Comparison of ENCODE assay signal across 9 mouse cellular contexts in the genomic region with DNA sequence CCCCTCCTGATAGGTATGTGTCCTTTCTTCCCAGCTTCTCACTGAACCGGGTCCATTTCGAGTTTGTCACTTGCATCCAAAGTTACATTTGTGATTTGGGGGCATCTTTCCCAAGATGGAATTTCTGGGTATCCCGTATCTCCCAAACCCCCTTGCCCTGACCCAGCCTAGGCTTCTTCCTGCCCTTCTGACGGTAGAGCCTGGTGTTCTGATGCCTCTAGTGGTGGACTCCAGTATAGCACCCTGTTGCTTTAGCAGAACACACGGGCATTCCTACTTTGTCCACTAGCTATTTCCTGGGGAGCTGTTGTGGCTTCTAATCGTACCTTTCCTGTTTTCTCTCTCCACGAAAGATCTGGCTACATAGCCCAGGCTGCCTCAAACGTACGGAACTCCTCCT. TPM values are rescaled to one million over a fixed set of nuclear protein-coding genes. Genes with fewer than 3 reads are reported as not detected.
DNase-seq lines count a peak whose midpoint lies in the region; ATAC-seq and TF ChIP-seq lines count a peak whose summit lies in the region.
"Had no signal": no experiment of that assay in that cellular context is flagged by ENCODE, and none has a peak within 500 bp of the region (broad histone marks: within the 10 kb centered on the region; RNA-seq: fewer than 3 reads in every experiment).

No protein-coding gene starts in this region.

- peaks cover 52% of the 10 kb centered on the region for H3K27me3 ChIP-seq in liver, embryonic 12.5 days (replicated peaks)
- 0 out of 2 replicates have a peak, but pooled peaks cover 3% of the 10 kb centered on the region for H3K27me3 ChIP-seq in forebrain, postnatal 0 days (ENCODE audit: insufficient read depth, low read length)
- H3K27me3 ChIP-seq in midbrain, embryonic 15.5 days (replicated peaks): peaks cover 6% of the 10 kb centered on the region

- H3K4me1 ChIP-seq in liver, embryonic 12.5 days: peaks cover 24% of the 10 kb centered on the region
- H3K4me1 ChIP-seq in forebrain, postnatal 0 days (ENCODE audit: insufficient read depth): no peaks in the 10 kb centered on the region
- H3K4me1 ChIP-seq in midbrain, embryonic 15.5 days: peaks cover 11% of the 10 kb centered on the region

- no peak overlapping the region for H3K4me2 ChIP-seq in liver, embryonic 12.5 days
- H3K4me2 ChIP-seq in forebrain, postnatal 0 days (ENCODE audit: low read depth): no peak overlapping the region
- 0 out of 2 replicates have a peak overlapping the region, but pooled peaks have one; percentile 8 for H3K4me2 ChIP-seq in midbrain, embryonic 15.5 days

- H3K27ac ChIP-seq in liver, embryonic 12.5 days: no peak overlapping the region
- no peak overlapping the region for H3K27ac ChIP-seq in forebrain, postnatal 0 days (ENCODE audit: low read depth, low read length)
- H3K27ac ChIP-seq in midbrain, embryonic 15.5 days: no peak overlapping the region

- H3K9ac ChIP-seq in liver, embryonic 12.5 days: no peak overlapping the region
- H3K9ac ChIP-seq in forebrain, postnatal 0 days: no peak overlapping the region
- no peak overlapping the region for H3K9ac ChIP-seq in midbrain, embryonic 15.5 days

- peak; percentile 94 for TF ChIP-seq CTCF in forebrain, postnatal 0 days (IDR thresholded peaks at IDR 0.05; ENCODE audit: low read depth)

- H3K36me3 ChIP-seq in liver, embryonic 12.5 days: no peaks in the 10 kb centered on the region
- no peaks in the 10 kb centered on the region for H3K36me3 ChIP-seq in forebrain, postnatal 0 days (ENCODE audit: insufficient read depth)
- no peaks in the 10 kb centered on the region for H3K36me3 ChIP-seq in midbrain, embryonic 15.5 days (replicated peaks)

- WGBS in liver, embryonic 12.5 days (ENCODE audit: insufficient replicate concordance): 7% methylated on average over 9 of the region's 9 CpGs
- 14% methylated on average over 9 of the region's 9 CpGs for WGBS in forebrain, postnatal 0 days
- WGBS in midbrain, embryonic 15.5 days: 13% methylated on average over 9 of the region's 9 CpGs

- no peaks in the 10 kb centered on the region for H3K9me3 ChIP-seq in liver, embryonic 12.5 days (replicated peaks)
- no peaks in the 10 kb centered on the region for H3K9me3 ChIP-seq in forebrain, postnatal 0 days (ENCODE audit: low read length)
- H3K9me3 ChIP-seq in midbrain, embryonic 15.5 days: no peaks in the 10 kb centered on the region

- ATAC-seq in liver, embryonic 12.5 days: no peak
- ATAC-seq in forebrain, postnatal 0 days: peak; percentile 63
- no peak for ATAC-seq in midbrain, embryonic 15.5 days (replicated peaks)

- H3K4me3 ChIP-seq in liver, embryonic 12.5 days: no peak overlapping the region
- no peak overlapping the region for H3K4me3 ChIP-seq in forebrain, postnatal 0 days (ENCODE audit: low read depth, low read length)
- H3K4me3 ChIP-seq in midbrain, embryonic 15.5 days: no peak overlapping the region
- H3K4me3 ChIP-seq: erythroblast, embryonic 14.5 days had no signal

- DNase-seq in liver: peak; percentile 65
- DNase-seq in c-Kit-positive CD71-positive TER-119-negative erythroid progenitor cells, embryonic 14.5 days (ENCODE audit: low read depth): peak; percentile 46
- peak; percentile 85 for DNase-seq in forebrain, postnatal 0 days
- peak; percentile 87 for DNase-seq in heart, postnatal 4 days
- peak; percentile 77 to 83 for DNase-seq in left cerebral cortex, adult 18-20 months (ENCODE audit: low spot score in 2 of 2)
- peak; percentile 65 to 83 for DNase-seq in spleen, postnatal 10 days (ENCODE audit: low spot score in 2 of 2)

RNA-seq across cellular contexts. Expression of gene Zfp831, which starts 32.3 kb away (rescaled TPM):
- 0.01 and 0.06 TPM in 2 replicates for polyA plus RNA-seq in liver, embryonic 12.5 days (2016; fragmentation: Nextera tagmentation; extraction: Ambion mirVana)
- total RNA-seq in forebrain, postnatal 0 days (2014; rRNA removed): under 0.01 and 0.15 TPM in 2 replicates
- 0.02 TPM in 1 of 2 replicates, not detected in the other for polyA plus RNA-seq in forebrain, postnatal 0 days (2015; fragmentation: Nextera tagmentation; extraction: Ambion mirVana)
- total RNA-seq in heart, postnatal 4 days (2021): under 1 TPM; 0.10 to 0.18 TPM
- 10 to 100 TPM; 16.4 to 19.0 TPM for total RNA-seq in left cerebral cortex, adult 18-20 months (2021)
- not detected in 2 replicates for polyA plus RNA-seq in midbrain, embryonic 15.5 days (2015; fragmentation: Nextera tagmentation; extraction: Ambion mirVana)
- polyA plus RNA-seq: erythroblast, embryonic 14.5 days had no signal

Comparison
In these comparisons a context has a peak if more than half of its experiments do, and no peak if none do; other contexts are left out.
1. RNA of gene Zfp831, which starts 32.3 kb away (total RNA-seq): 16.4 to 19.0 TPM in left cerebral cortex, adult 18-20 months; 0.10 to 0.18 TPM in heart, postnatal 4 days and under 0.01 to 0.15 TPM in forebrain, postnatal 0 days; every median in the first group is over 10 times any median in the second.
2. Peak in every context shown above with its lines, with median percentiles within 50 percentile points of each other: DNase-seq.